Mouse (Mus musculus): Measurements from ENCODE around the gene Acvrl1. TPM values are rescaled to one million over a fixed set of nuclear protein-coding genes. Genes with fewer than 3 reads are reported as not detected.

The Acvrl1 gene
- polyA plus RNA-seq, 1 experiment from 2014 or later: 10.2 TPM

- H3K36me3 ChIP-seq (ENCODE audit: control insufficient read depth, insufficient read depth, low read length): no peaks in the 10 kb centered on the region
- no peak overlapping the region for H3K4me2 ChIP-seq (ENCODE audit: low read length)
- no peak overlapping the region for H3K4me3 ChIP-seq (ENCODE audit: low read length)
- no peak overlapping the region for H3K9ac ChIP-seq (ENCODE audit: low read depth, low read length)
- no peak for ATAC-seq
- no peaks in the 10 kb centered on the region for H3K9me3 ChIP-seq (ENCODE audit: control insufficient read depth, low read length)
- H3K4me1 ChIP-seq (ENCODE audit: control insufficient read depth, insufficient read depth, low read depth, low read length): no peaks in the 10 kb centered on the region
- no peaks in the 10 kb centered on the region for H3K27me3 ChIP-seq (replicated peaks; ENCODE audit: control insufficient read depth, insufficient read depth, low read length)
- no peak overlapping the region for H3K27ac ChIP-seq (ENCODE audit: low read depth, low read length)
- WGBS: 75% methylated on average over 9 of the region's 9 CpGs
These were observed 6.7 kb upstream of the Acvrl1 start for GRCm38 (mm10) chr15:101121411-101122289.

- no peak overlapping the region for H3K9ac ChIP-seq (ENCODE audit: low read depth, low read length)
- H3K9me3 ChIP-seq (ENCODE audit: control insufficient read depth, low read length): no peaks in the 10 kb centered on the region
- no peak overlapping the region for H3K27ac ChIP-seq (ENCODE audit: low read depth, low read length)
- no peaks in the 10 kb centered on the region for H3K4me1 ChIP-seq (ENCODE audit: control insufficient read depth, insufficient read depth, low read depth, low read length)
- no peak overlapping the region for H3K4me2 ChIP-seq (ENCODE audit: low read length)
- no peaks in the 10 kb centered on the region for H3K36me3 ChIP-seq (ENCODE audit: control insufficient read depth, insufficient read depth, low read length)
- 34% methylated on average over 2 of the region's 2 CpGs for WGBS
- no peak overlapping the region for H3K4me3 ChIP-seq (ENCODE audit: low read length)
- no peak for ATAC-seq
- H3K27me3 ChIP-seq (replicated peaks; ENCODE audit: control insufficient read depth, insufficient read depth, low read length): no peaks in the 10 kb centered on the region; the same call in 1 of the 2 replicates
These were observed 6.1 kb upstream of the Acvrl1 start for GRCm38 (mm10) chr15:101122290-101122589.

GRCm38 (mm10) chr15:101123202-101123601, 5.1 kb upstream of the Acvrl1 start:
- WGBS: 46% methylated on average over 4 of the region's 4 CpGs
- Histone ChIP-seq H3K4me1 (ENCODE audit: control insufficient read depth, insufficient read depth, low read depth, low read length) (no peaks in the 10 kb centered on the region), H3K36me3 (ENCODE audit: control insufficient read depth, insufficient read depth, low read length) (no peaks in the 10 kb centered on the region), H3K27me3 (replicated peaks; ENCODE audit: control insufficient read depth, insufficient read depth, low read length) (peaks cover 7% of the 10 kb centered on the region), H3K9me3 (ENCODE audit: control insufficient read depth, low read length) (no peaks in the 10 kb centered on the region), H3K4me2 (ENCODE audit: low read length) (no peak overlapping the region), H3K4me3 (ENCODE audit: low read length) (no peak overlapping the region), H3K9ac (ENCODE audit: low read depth, low read length) (no peak overlapping the region), H3K27ac (ENCODE audit: low read depth, low read length) (no peak overlapping the region)
- ATAC-seq: no peak

DNA sequence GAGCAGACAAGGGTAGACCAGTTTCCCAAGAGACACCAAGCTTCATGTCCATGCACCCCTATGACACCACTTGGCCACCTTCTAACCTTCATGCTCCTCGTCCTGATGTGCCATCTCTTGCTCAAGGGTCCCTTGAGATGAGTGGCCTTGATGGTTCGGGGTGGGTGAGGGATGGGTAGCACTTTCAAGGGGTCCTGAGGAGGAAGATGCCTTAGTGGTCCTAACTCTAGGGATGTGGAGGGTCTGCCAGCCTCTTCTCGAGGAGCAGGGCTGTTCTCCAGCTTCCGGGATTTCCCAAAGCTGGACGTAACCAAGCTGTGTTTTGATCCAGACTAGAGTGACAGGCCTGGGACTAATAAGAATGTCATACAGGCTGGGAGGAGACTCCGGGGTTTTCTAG, 2.8 kb upstream of the Acvrl1 start:
- 92% methylated on average over 6 of the region's 6 CpGs for WGBS

DNA sequence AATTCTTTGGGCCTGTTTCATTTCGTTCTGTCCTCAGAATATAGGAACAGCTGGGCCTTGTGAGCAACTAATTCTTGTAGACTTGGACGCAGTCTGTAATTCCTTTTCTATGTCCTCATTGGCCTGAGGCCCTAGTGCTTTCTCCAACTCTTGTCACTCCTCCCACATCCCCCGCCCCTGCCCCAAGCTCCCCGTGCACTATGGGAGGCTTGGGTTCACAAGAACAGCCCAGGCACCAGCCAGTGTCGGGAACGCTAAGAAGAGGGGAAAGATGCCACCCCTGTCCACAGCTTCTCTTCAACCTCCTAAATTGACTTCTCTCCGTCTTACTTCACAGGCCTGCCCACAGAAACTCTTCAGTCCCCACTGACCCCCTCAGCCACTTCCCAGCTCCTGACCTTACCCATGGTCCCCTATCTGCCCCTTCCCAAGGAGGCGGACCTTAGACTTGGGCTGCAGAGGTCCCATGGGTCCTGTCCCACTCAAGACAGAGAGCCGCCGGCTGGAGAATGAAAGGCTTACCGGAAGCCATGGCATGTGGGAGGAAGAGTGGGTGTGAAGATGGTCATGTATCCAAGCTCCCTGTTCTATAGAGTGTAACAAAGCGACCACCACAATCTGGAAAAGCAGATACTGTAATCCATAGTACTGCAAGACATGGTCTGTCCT, 1.3 kb upstream of the Acvrl1 start:
- no peak for ATAC-seq
- Histone ChIP-seq H3K27me3 (replicated peaks; ENCODE audit: control insufficient read depth, insufficient read depth, low read length) (peaks cover 26% of the 10 kb centered on the region), H3K9me3 (ENCODE audit: control insufficient read depth, low read length) (no peaks in the 10 kb centered on the region), H3K9ac (ENCODE audit: low read depth, low read length) (no peak overlapping the region), H3K27ac (ENCODE audit: low read depth, low read length) (no peak overlapping the region), H3K4me3 (ENCODE audit: low read length) (no peak overlapping the region), H3K36me3 (ENCODE audit: control insufficient read depth, insufficient read depth, low read length) (no peaks in the 10 kb centered on the region), H3K4me2 (ENCODE audit: low read length) (no peak overlapping the region), H3K4me1 (ENCODE audit: control insufficient read depth, insufficient read depth, low read depth, low read length) (peaks cover 12% of the 10 kb centered on the region)
- WGBS: 81% methylated on average over 12 of the region's 12 CpGs

More for the DNA sequence above, 2.8 kb upstream of the Acvrl1 start:
- no peak for ATAC-seq
- H3K9ac ChIP-seq (ENCODE audit: low read depth, low read length): no peak overlapping the region
- H3K4me1 ChIP-seq (ENCODE audit: control insufficient read depth, insufficient read depth, low read depth, low read length): peaks cover 7% of the 10 kb centered on the region
- no peak overlapping the region for H3K4me2 ChIP-seq (ENCODE audit: low read length)
- H3K4me3 ChIP-seq (ENCODE audit: low read length): no peak overlapping the region
- H3K27me3 ChIP-seq (replicated peaks; ENCODE audit: control insufficient read depth, insufficient read depth, low read length): peaks cover 22% of the 10 kb centered on the region
- H3K9me3 ChIP-seq (ENCODE audit: control insufficient read depth, low read length): no peaks in the 10 kb centered on the region
- no peak overlapping the region for H3K27ac ChIP-seq (ENCODE audit: low read depth, low read length)
- no peaks in the 10 kb centered on the region for H3K36me3 ChIP-seq (ENCODE audit: control insufficient read depth, insufficient read depth, low read length)

DNA sequence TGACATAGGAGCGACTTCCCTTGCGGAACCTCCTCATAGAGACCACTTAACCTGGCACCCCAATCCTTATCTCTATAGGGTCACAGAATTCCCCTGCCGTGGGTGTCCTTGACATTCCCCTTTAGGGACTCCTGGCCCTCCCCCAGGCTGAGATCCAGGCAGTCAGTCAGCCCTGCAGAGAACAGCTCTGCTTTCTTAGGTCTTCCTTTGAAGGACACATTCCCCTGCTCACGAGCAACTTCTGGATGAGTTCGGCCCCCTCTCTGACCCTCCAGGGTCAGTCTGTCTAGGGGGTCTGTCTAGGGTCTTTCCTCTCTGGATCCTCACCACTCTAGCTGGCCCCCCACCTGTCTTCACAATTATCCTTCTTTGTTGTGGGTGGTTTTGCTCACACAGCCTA, 1.1 kb downstream of the Acvrl1 start:
- WGBS: 38% methylated on average over 5 of the region's 5 CpGs
- Histone ChIP-seq H3K9ac (ENCODE audit: low read depth, low read length) (no peak overlapping the region), H3K9me3 (ENCODE audit: control insufficient read depth, low read length) (no peaks in the 10 kb centered on the region), H3K36me3 (ENCODE audit: control insufficient read depth, insufficient read depth, low read length) (no peaks in the 10 kb centered on the region), H3K4me1 (ENCODE audit: control insufficient read depth, insufficient read depth, low read depth, low read length) (peaks cover 16% of the 10 kb centered on the region), H3K27ac (ENCODE audit: low read depth, low read length) (no peak overlapping the region), H3K27me3 (replicated peaks; ENCODE audit: control insufficient read depth, insufficient read depth, low read length) (peaks cover 26% of the 10 kb centered on the region), H3K4me3 (ENCODE audit: low read length) (0 out of 2 replicates have a peak overlapping the region, but pooled peaks have one; percentile 4), H3K4me2 (ENCODE audit: low read length) (peak overlapping the region; percentile 5)
- ATAC-seq: no peak

GRCm38 (mm10) chr15:101131498-101131897, 3.2 kb downstream of the Acvrl1 start:
- ATAC-seq: no peak
- Histone ChIP-seq H3K9me3 (ENCODE audit: control insufficient read depth, low read length) (no peaks in the 10 kb centered on the region), H3K4me1 (ENCODE audit: control insufficient read depth, insufficient read depth, low read depth, low read length) (peaks cover 16% of the 10 kb centered on the region), H3K9ac (ENCODE audit: low read depth, low read length) (no peak overlapping the region), H3K36me3 (ENCODE audit: control insufficient read depth, insufficient read depth, low read length) (no peaks in the 10 kb centered on the region), H3K27ac (ENCODE audit: low read depth, low read length) (no peak overlapping the region), H3K27me3 (replicated peaks; ENCODE audit: control insufficient read depth, insufficient read depth, low read length) (peaks cover 26% of the 10 kb centered on the region), H3K4me3 (ENCODE audit: low read length) (no peak overlapping the region), H3K4me2 (ENCODE audit: low read length) (peak overlapping the region; percentile 24; the same call in 1 of the 2 replicates)
- WGBS: 47% methylated on average over 11 of the region's 11 CpGs

DNA sequence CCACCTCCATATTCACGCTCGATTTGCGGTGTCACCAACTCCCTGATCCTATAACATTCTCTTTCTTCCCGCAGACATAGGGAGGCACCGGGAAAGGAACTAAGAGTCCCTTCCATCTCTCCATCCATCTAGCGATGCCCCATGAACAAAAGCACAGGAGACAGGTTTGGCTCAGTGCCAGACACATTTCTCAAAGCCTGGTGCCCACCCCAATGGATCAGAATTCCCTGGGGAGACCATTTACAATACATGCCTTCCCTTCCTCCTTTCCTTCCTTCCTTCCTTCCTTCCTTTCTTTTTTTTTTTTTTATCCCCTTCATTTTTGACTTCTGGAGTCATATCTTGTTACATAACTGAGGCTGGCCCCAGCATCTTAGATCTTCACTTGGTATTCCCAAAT, 3.7 kb downstream of the Acvrl1 start:
- Histone ChIP-seq H3K9me3 (ENCODE audit: control insufficient read depth, low read length) (no peaks in the 10 kb centered on the region), H3K27me3 (replicated peaks; ENCODE audit: control insufficient read depth, insufficient read depth, low read length) (peaks cover 26% of the 10 kb centered on the region), H3K4me1 (ENCODE audit: control insufficient read depth, insufficient read depth, low read depth, low read length) (peaks cover 16% of the 10 kb centered on the region), H3K9ac (ENCODE audit: low read depth, low read length) (no peak overlapping the region), H3K36me3 (ENCODE audit: control insufficient read depth, insufficient read depth, low read length) (no peaks in the 10 kb centered on the region), H3K4me3 (ENCODE audit: low read length) (no peak overlapping the region), H3K4me2 (ENCODE audit: low read length) (peak overlapping the region; percentile 24; the same call in 1 of the 2 replicates), H3K27ac (ENCODE audit: low read depth, low read length) (no peak overlapping the region)
- 42% methylated on average over 6 of the region's 6 CpGs for WGBS
- ATAC-seq: no peak

GRCm38 (mm10) chr15:101132761-101133160, 4.4 kb downstream of the Acvrl1 start:
- 83% methylated on average over 6 of the region's 6 CpGs for WGBS
- Histone ChIP-seq H3K4me2 (ENCODE audit: low read length) (no peak overlapping the region), H3K9me3 (ENCODE audit: control insufficient read depth, low read length) (no peaks in the 10 kb centered on the region), H3K27me3 (replicated peaks; ENCODE audit: control insufficient read depth, insufficient read depth, low read length) (peaks cover 22% of the 10 kb centered on the region), H3K9ac (ENCODE audit: low read depth, low read length) (no peak overlapping the region), H3K4me3 (ENCODE audit: low read length) (no peak overlapping the region), H3K4me1 (ENCODE audit: control insufficient read depth, insufficient read depth, low read depth, low read length) (peaks cover 16% of the 10 kb centered on the region), H3K27ac (ENCODE audit: low read depth, low read length) (no peak overlapping the region; the same call in 1 of the 2 replicates), H3K36me3 (ENCODE audit: control insufficient read depth, insufficient read depth, low read length) (no peaks in the 10 kb centered on the region)
- ATAC-seq: no peak

Data from hindbrain, embryonic 16.5 days (tissue).